Mouse (Mus musculus) heart, adult 9 months (tissue): ENCODE data around the gene Mark3.
"Not testable (repeated sequence)": the region's sequence is repeated elsewhere in the genome, so short reads cannot be mapped to it uniquely, and the experiment has no call there.

Experiments used
- DNase-seq, 2 experiments: peaks; one replicate each; pipeline ENCODE4 v3.0.0; 2022; ENCODE audit warnings: low spot score in 2 of 2

Mark3 gene

GRCm38 (mm10) chr12:111574074-111574886, at the start of gene Mark3:
TSS of gene Mark3 (plus strand) at chr12:111574523.
- DNase-seq: peak; percentile 95

GRCm38 (mm10) chr12:111524883-111525282, 49.4 kb upstream of the Mark3 start:
- DNase-seq: no peak

GRCm38 (mm10) chr12:111527643-111528281, 46.6 kb upstream of the Mark3 start:
- DNase-seq: no peak

GRCm38 (mm10) chr12:111529192-111529591, 45.1 kb upstream of the Mark3 start:
- no peak for DNase-seq

GRCm38 (mm10) chr12:111533096-111533794, 41.1 kb upstream of the Mark3 start:
- DNase-seq: no peak

GRCm38 (mm10) chr12:111535281-111535680, 39.0 kb upstream of the Mark3 start:
- DNase-seq: no peak

- no peak for DNase-seq
Measured at GRCm38 (mm10) chr12:111535762-111536161, 38.6 kb upstream of the Mark3 start.

- DNase-seq: no peak
Measured at GRCm38 (mm10) chr12:111536746-111537145, 37.6 kb upstream of the Mark3 start.

- DNase-seq: no peak
Measured at GRCm38 (mm10) chr12:111537341-111537740, 37.0 kb upstream of the Mark3 start.

- peak; percentile 99 for DNase-seq
Measured at GRCm38 (mm10) chr12:111537796-111538291, 36.5 kb upstream of the Mark3 start, which contains the start of gene Eif5. TSS of gene Eif5 (plus strand) at chr12:111538016.

- DNase-seq: peak; percentile 81 to 84
Measured at GRCm38 (mm10) chr12:111538292-111539040, 35.9 kb upstream of the Mark3 start.

GRCm38 (mm10) chr12:111539041-111539345, 35.3 kb upstream of the Mark3 start:
- DNase-seq: no peak

GRCm38 (mm10) chr12:111547070-111547469, 27.3 kb upstream of the Mark3 start:
- no peak for DNase-seq

GRCm38 (mm10) chr12:111548555-111549289, 25.6 kb upstream of the Mark3 start:
- no peak for DNase-seq

- DNase-seq: no peak
Measured at GRCm38 (mm10) chr12:111550679-111551078, 23.6 kb upstream of the Mark3 start.

GRCm38 (mm10) chr12:111552342-111552741, 22.0 kb upstream of the Mark3 start:
- no peak for DNase-seq

- DNase-seq: no peak
Measured at GRCm38 (mm10) chr12:111555357-111555756, 19.0 kb upstream of the Mark3 start.

GRCm38 (mm10) chr12:111555893-111556292, 18.4 kb upstream of the Mark3 start:
- DNase-seq: not testable (repeated sequence)

- DNase-seq: no peak
Measured at GRCm38 (mm10) chr12:111557538-111557937, 16.8 kb upstream of the Mark3 start.

GRCm38 (mm10) chr12:111558655-111559054, 15.7 kb upstream of the Mark3 start:
- no peak for DNase-seq

- no peak for DNase-seq
Measured at GRCm38 (mm10) chr12:111559647-111560258, 14.6 kb upstream of the Mark3 start.
